Mouse (Mus musculus): ENCODE measurements around the gene Tnrc18.

- TF ChIP-seq CTCF (IDR thresholded peaks at IDR 0.05; ENCODE audit: control insufficient read depth, insufficient read depth, low read length) (no peak), POLR2A (IDR thresholded peaks at IDR 0.05; ENCODE audit: borderline replicate concordance, control insufficient read depth, low read depth, low read length) (no peak)
Observed at GRCm38 (mm10) chr5:142682529-142682928, 134.9 kb downstream of the Tnrc18 start.

All from bone marrow, adult 2 months (tissue).